Mouse (Mus musculus) E14TG2a.4 (cell line): ENCODE data around the gene Psmd3.

Experiments used
- CTCF ChIP-seq: conservative IDR thresholded peaks from 2 replicates; pipeline ENCODE4 v1.5.1; 2014; ENCODE audit warnings: low read length
- NANOG ChIP-seq: IDR thresholded peaks from 2 replicates; pipeline ENCODE4 v1.6.1; 2014; ENCODE audit warnings: borderline replicate concordance, low read length, mixed read lengths

DNA sequence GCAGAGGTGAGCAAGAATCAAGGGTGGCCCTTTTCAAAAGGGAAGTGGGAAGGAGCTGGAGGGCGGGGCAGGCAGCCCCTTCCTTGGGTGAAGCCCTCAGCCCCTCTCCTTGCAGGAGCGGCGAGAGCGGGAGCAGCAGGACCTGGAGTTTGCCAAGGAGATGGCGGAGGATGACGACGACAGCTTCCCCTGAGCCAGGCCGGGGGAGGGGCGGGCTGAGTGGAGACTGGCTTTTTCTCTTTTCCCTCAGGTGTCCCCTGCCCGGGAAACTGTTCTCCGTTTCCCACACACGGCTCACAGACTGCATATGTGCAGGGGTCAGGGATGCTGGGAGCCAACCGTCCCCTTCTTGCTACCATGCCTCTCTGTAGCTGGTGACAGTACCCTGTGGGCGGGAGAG, 13.1 kb downstream of the Psmd3 start:
- TF ChIP-seq CTCF = no peak
- TF ChIP-seq NANOG = no peak
